Mouse (Mus musculus): ENCODE measurements at regions not wholly inside any gene's neighbourhood (a gene's known extent, or its start where the extent isn't known, plus 50 kb on each side); places are given as distances from the start of the nearest gene placed in this dataset.

DNA sequence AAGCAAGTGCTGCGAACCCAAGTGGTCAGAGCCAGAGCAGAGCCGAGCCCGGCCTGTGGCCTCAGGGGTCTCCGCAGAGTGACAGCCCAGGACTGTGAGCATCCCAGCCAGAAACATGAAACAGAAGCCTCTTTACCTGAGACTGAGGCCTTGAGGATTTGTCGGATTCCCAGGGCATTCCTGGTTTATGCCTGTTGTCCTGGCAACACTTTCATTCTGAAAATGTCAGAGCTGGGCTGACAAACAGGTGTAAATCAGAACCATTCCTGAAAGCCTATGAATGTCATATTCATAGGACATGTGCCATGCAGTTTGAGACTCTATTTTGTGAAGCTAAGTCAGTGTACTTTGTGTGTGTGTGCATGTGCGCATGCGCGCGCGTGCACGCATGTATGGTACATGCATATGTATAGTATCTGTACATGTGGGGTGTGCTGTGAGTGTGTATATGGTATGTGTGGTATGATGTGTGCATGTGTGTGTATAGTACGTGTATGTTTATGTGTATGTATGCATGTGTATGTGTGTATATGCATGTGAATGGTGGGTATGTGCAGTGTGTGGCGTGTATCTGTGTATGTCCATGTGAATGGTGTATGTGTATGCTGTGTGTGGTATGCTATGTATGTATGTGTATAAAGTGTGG lies 152.9 kb downstream of the Trim29 start:
- no peak for TF ChIP-seq CTCF (conservative IDR thresholded peaks at IDR 0.05; ENCODE audit: insufficient read depth, insufficient read length, low read depth, low read length)
- TF ChIP-seq POLR2A (IDR thresholded peaks at IDR 0.05; ENCODE audit: low read depth, low read length) = no peak

All from kidney, adult 2 months (tissue).